Mouse (Mus musculus): ENCODE data around the gene Grk4. TPM values are rescaled to one million over a fixed set of nuclear protein-coding genes. Genes with fewer than 3 reads are reported as not detected.
"Not testable (repeated sequence)": the region's sequence is repeated elsewhere in the genome, so short reads cannot be mapped to it uniquely, and the experiment has no call there.

The Grk4 gene
- polyA plus RNA-seq, 1 experiment from 2014 or later: 3.4 TPM

GRCm38 (mm10) chr5:34689868-34690267 is 29.7 kb downstream of the Grk4 start:
- no peak for DNase-seq (ENCODE audit: low spot score)
- Histone ChIP-seq H3K4me3 (replicated peaks; ENCODE audit: low read length) (no peak overlapping the region), H3K27me3 (ENCODE audit: control insufficient read depth, insufficient read depth, low read length) (no peaks in the 10 kb centered on the region), H3K36me3 (replicated peaks; ENCODE audit: control insufficient read depth, insufficient read depth) (no peaks in the 10 kb centered on the region), H3K4me2 (replicated peaks) (no peak overlapping the region), H3K9ac (no peak overlapping the region), H3K27ac (no peak overlapping the region), H3K9me3 (ENCODE audit: control insufficient read depth, low read length) (no peaks in the 10 kb centered on the region), H3K4me1 (replicated peaks; ENCODE audit: control insufficient read depth, insufficient read depth, low read length) (no peaks in the 10 kb centered on the region)
- 93% methylated on average over 1 of the region's 1 CpGs for WGBS
- no peak for ATAC-seq (ENCODE audit: low FRiP score)

GRCm38 (mm10) chr5:34692782-34693181 is 32.6 kb downstream of the Grk4 start:
- 78% methylated on average over 2 of the region's 2 CpGs for WGBS
- no peaks in the 10 kb centered on the region for H3K4me1 ChIP-seq (replicated peaks; ENCODE audit: control insufficient read depth, insufficient read depth, low read length)
- no peak overlapping the region for H3K27ac ChIP-seq
- no peak for ATAC-seq (ENCODE audit: low FRiP score)
- no peak for DNase-seq (ENCODE audit: low spot score)
- H3K9ac ChIP-seq: no peak overlapping the region
- no peaks in the 10 kb centered on the region for H3K27me3 ChIP-seq (ENCODE audit: control insufficient read depth, insufficient read depth, low read length)
- H3K4me2 ChIP-seq (replicated peaks): no peak overlapping the region
- no peaks in the 10 kb centered on the region for H3K9me3 ChIP-seq (ENCODE audit: control insufficient read depth, low read length)
- H3K4me3 ChIP-seq (replicated peaks; ENCODE audit: low read length): no peak overlapping the region
- H3K36me3 ChIP-seq (replicated peaks; ENCODE audit: control insufficient read depth, insufficient read depth): no peaks in the 10 kb centered on the region

GRCm38 (mm10) chr5:34695521-34695920 is 35.3 kb downstream of the Grk4 start:
- Histone ChIP-seq H3K9ac (no peak overlapping the region), H3K36me3 (replicated peaks; ENCODE audit: control insufficient read depth, insufficient read depth) (no peaks in the 10 kb centered on the region), H3K27ac (no peak overlapping the region), H3K4me2 (replicated peaks) (no peak overlapping the region), H3K4me1 (replicated peaks; ENCODE audit: control insufficient read depth, insufficient read depth, low read length) (no peaks in the 10 kb centered on the region), H3K27me3 (ENCODE audit: control insufficient read depth, insufficient read depth, low read length) (no peaks in the 10 kb centered on the region), H3K9me3 (ENCODE audit: control insufficient read depth, low read length) (no peaks in the 10 kb centered on the region), H3K4me3 (replicated peaks; ENCODE audit: low read length) (no peak overlapping the region)
- ATAC-seq (ENCODE audit: low FRiP score) (no peak), DNase-seq (ENCODE audit: low spot score) (no peak)
- 75% methylated on average over 5 of the region's 5 CpGs for WGBS

- Histone ChIP-seq H3K4me3 (replicated peaks; ENCODE audit: low read length) (no peak overlapping the region), H3K4me1 (replicated peaks; ENCODE audit: control insufficient read depth, insufficient read depth, low read length) (no peaks in the 10 kb centered on the region), H3K27ac (no peak overlapping the region), H3K36me3 (replicated peaks; ENCODE audit: control insufficient read depth, insufficient read depth) (no peaks in the 10 kb centered on the region), H3K9me3 (ENCODE audit: control insufficient read depth, low read length) (no peaks in the 10 kb centered on the region), H3K4me2 (replicated peaks) (no peak overlapping the region), H3K9ac (no peak overlapping the region), H3K27me3 (ENCODE audit: control insufficient read depth, insufficient read depth, low read length) (no peaks in the 10 kb centered on the region)
- DNase-seq (ENCODE audit: low spot score) (no peak), ATAC-seq (ENCODE audit: low FRiP score) (no peak)
- 89% methylated on average over 1 of the region's 1 CpGs for WGBS
These were observed 48.3 kb downstream of the Grk4 start for GRCm38 (mm10) chr5:34708436-34708835.

DNA sequence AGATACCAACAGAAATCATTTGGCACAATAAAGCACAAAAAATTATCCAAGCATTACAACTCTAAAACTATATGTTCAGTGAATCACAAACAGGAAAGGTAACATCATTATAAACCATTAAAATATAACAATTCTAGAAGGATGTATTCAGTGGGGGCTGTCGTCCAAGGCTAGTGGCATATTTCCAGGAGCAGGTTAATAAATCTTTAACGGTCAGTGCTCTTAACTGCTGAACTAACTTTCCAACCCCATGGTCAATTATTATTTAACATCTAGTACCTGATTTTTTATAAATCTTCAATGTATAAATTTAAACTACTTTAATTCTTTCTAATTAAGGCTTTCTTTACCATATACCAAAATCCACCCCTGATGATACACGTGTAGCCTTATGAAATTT is 54.2 kb downstream of the Grk4 start:
- 84% methylated on average over 3 of the region's 3 CpGs for WGBS
- not testable (repeated sequence) for H3K9ac ChIP-seq; H3K27me3 ChIP-seq (ENCODE audit: control insufficient read depth, insufficient read depth, low read length); H3K9me3 ChIP-seq (ENCODE audit: control insufficient read depth, low read length); DNase-seq (ENCODE audit: low spot score); H3K27ac ChIP-seq; H3K4me3 ChIP-seq (replicated peaks; ENCODE audit: low read length); H3K4me1 ChIP-seq (replicated peaks; ENCODE audit: control insufficient read depth, insufficient read depth, low read length); H3K4me2 ChIP-seq (replicated peaks); H3K36me3 ChIP-seq (replicated peaks; ENCODE audit: control insufficient read depth, insufficient read depth); ATAC-seq (ENCODE audit: low FRiP score)

DNA sequence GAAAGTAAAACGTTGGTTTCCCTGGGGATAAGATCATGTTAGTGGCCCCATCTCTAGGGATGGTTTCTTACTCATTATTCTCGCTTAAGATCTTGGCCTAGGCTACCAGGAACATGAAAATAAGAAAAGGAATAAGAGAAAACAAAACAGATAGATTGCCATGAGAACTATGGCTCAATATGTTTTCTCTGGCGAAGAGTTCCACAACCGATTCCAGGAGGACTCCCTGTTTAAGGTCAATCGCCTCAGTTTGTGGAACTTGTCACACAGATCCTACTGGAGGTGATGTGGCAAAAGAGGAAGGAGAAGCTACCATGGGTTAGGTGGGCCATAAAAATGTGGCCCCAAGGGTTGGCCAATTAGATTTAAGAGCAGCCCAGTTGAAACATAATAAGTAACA is 54.6 kb downstream of the Grk4 start:
- no peak overlapping the region for H3K27ac ChIP-seq
- H3K9ac ChIP-seq: no peak overlapping the region
- no peak for DNase-seq (ENCODE audit: low spot score)
- H3K4me3 ChIP-seq (replicated peaks; ENCODE audit: low read length): no peak overlapping the region
- H3K4me2 ChIP-seq (replicated peaks): no peak overlapping the region
- ATAC-seq (ENCODE audit: low FRiP score): no peak
- H3K4me1 ChIP-seq (replicated peaks; ENCODE audit: control insufficient read depth, insufficient read depth, low read length): no peaks in the 10 kb centered on the region
- H3K9me3 ChIP-seq (ENCODE audit: control insufficient read depth, low read length): no peaks in the 10 kb centered on the region
- no peaks in the 10 kb centered on the region for H3K36me3 ChIP-seq (replicated peaks; ENCODE audit: control insufficient read depth, insufficient read depth)
- H3K27me3 ChIP-seq (ENCODE audit: control insufficient read depth, insufficient read depth, low read length): no peaks in the 10 kb centered on the region
- WGBS: 81% methylated on average over 5 of the region's 5 CpGs

GRCm38 (mm10) chr5:34729141-34729540 is 69.0 kb downstream of the Grk4 start:
- Histone ChIP-seq H3K36me3 (replicated peaks; ENCODE audit: control insufficient read depth, insufficient read depth) (no peaks in the 10 kb centered on the region), H3K27me3 (ENCODE audit: control insufficient read depth, insufficient read depth, low read length) (no peaks in the 10 kb centered on the region), H3K4me3 (replicated peaks; ENCODE audit: low read length) (no peak overlapping the region), H3K4me2 (replicated peaks) (no peak overlapping the region), H3K9me3 (ENCODE audit: control insufficient read depth, low read length) (no peaks in the 10 kb centered on the region), H3K4me1 (replicated peaks; ENCODE audit: control insufficient read depth, insufficient read depth, low read length) (no peaks in the 10 kb centered on the region), H3K9ac (no peak overlapping the region), H3K27ac (no peak overlapping the region)
- DNase-seq (ENCODE audit: low spot score) (no peak), ATAC-seq (ENCODE audit: low FRiP score) (no peak)

DNA sequence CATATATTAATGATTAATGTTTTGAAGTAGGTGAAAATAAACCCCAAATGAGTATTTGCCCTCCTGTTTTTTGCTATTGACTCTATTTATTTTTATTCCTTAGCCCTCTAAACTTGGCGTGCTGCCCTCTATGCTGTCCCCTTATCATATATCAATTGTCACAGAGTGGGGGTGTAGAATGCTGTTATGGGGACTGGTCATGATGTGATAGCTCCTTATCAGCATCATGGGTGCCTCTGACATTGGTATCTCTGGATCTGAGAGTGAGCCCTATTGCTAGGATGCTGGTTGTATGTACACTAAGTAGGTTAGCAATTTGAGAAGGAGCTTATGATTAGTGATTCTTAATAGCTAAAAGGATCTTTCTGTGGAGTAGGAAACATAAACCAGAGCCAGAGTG is 70.1 kb downstream of the Grk4 start:
- 68% methylated on average over 1 of the region's 1 CpGs for WGBS
- no peaks in the 10 kb centered on the region for H3K36me3 ChIP-seq (replicated peaks; ENCODE audit: control insufficient read depth, insufficient read depth)
- no peak for ATAC-seq (ENCODE audit: low FRiP score)

DNA sequence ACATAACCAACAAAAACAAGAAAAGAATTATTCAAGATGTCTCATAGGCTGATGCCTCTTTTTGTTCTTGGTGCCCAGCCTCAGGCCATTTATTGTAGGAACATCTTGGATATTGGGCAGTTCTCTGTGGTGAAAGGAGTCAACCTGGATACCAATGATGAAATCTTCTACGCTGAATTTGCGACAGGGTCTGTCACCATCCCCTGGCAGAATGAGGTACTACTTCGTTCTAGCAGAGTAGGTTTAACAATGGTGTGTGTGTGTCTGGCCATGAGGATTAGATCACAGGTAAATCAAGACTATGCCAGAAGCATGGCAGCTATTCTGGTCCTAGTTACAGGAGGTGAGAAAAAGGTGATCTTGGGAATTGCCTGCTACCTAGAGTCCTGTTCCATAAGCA is 91.3 kb downstream of the Grk4 start:
- DNase-seq (ENCODE audit: low spot score) (no peak), ATAC-seq (ENCODE audit: low FRiP score) (no peak)
- no peak overlapping the region for H3K9ac ChIP-seq
- no peak overlapping the region for H3K4me3 ChIP-seq (replicated peaks; ENCODE audit: low read length)
- no peaks in the 10 kb centered on the region for H3K36me3 ChIP-seq (replicated peaks; ENCODE audit: control insufficient read depth, insufficient read depth)
- H3K4me1 ChIP-seq (replicated peaks; ENCODE audit: control insufficient read depth, insufficient read depth, low read length): no peaks in the 10 kb centered on the region
- H3K27ac ChIP-seq: no peak overlapping the region
- H3K27me3 ChIP-seq (ENCODE audit: control insufficient read depth, insufficient read depth, low read length): no peaks in the 10 kb centered on the region
- 52% methylated on average over 3 of the region's 3 CpGs for WGBS
- no peak overlapping the region for H3K4me2 ChIP-seq (replicated peaks)
- H3K9me3 ChIP-seq (ENCODE audit: control insufficient read depth, low read length): no peaks in the 10 kb centered on the region

More for the DNA sequence above, 70.1 kb downstream of the Grk4 start:
- Histone ChIP-seq H3K27me3 (ENCODE audit: control insufficient read depth, insufficient read depth, low read length) (no peaks in the 10 kb centered on the region), H3K4me3 (replicated peaks; ENCODE audit: low read length) (no peak overlapping the region), H3K4me1 (replicated peaks; ENCODE audit: control insufficient read depth, insufficient read depth, low read length) (no peaks in the 10 kb centered on the region), H3K4me2 (replicated peaks) (no peak overlapping the region), H3K9ac (no peak overlapping the region), H3K9me3 (ENCODE audit: control insufficient read depth, low read length) (no peaks in the 10 kb centered on the region), H3K27ac (no peak overlapping the region)
- no peak for DNase-seq (ENCODE audit: low spot score)

- Histone ChIP-seq H3K9me3 (ENCODE audit: control insufficient read depth, low read length) (no peaks in the 10 kb centered on the region), H3K4me1 (replicated peaks; ENCODE audit: control insufficient read depth, insufficient read depth, low read length) (peaks cover 13% of the 10 kb centered on the region), H3K27me3 (ENCODE audit: control insufficient read depth, insufficient read depth, low read length) (no peaks in the 10 kb centered on the region), H3K9ac (no peak overlapping the region), H3K36me3 (replicated peaks; ENCODE audit: control insufficient read depth, insufficient read depth) (no peaks in the 10 kb centered on the region), H3K27ac (no peak overlapping the region), H3K4me2 (replicated peaks) (no peak overlapping the region), H3K4me3 (replicated peaks; ENCODE audit: low read length) (no peak overlapping the region)
- 84% methylated on average over 1 of the region's 1 CpGs for WGBS
- no peak for DNase-seq (ENCODE audit: low spot score)
- ATAC-seq (ENCODE audit: low FRiP score): no peak
These were observed 98.6 kb downstream of the Grk4 start for GRCm38 (mm10) chr5:34758762-34759161.

Measured in hindbrain, embryonic 14.5 days (tissue).